Mouse (Mus musculus) heart, embryonic 12.5 days (tissue): Measurements from ENCODE around the gene Txndc8. TPM values are rescaled to one million over a fixed set of nuclear protein-coding genes. Genes with fewer than 3 reads are reported as not detected.

Experiments used
- ATAC-seq: fragments of 200-750 bp; cut with Nextera tagmentation; 2 replicates; pipeline ENCODE4 v1.8.0; 2017; ENCODE audit warnings: moderate TSS enrichment, moderate library complexity; ENCODE audit not compliant: insufficient number of reproducible peaks, low FRiP score
- H3K27ac ChIP-seq: fragments of 300-500 bp; sonication (generic); 2 replicates; pipeline ENCODE4 v1.5.1; 2016; ENCODE audit warnings: mild to moderate bottlenecking, moderate library complexity; ENCODE audit not compliant: poor library complexity, severe bottlenecking
- H3K27me3 ChIP-seq: fragments of 300-500 bp; sonication (generic); replicated peaks from 2 replicates; pipeline ENCODE4 v1.6.1; 2016; ENCODE audit warnings: mild to moderate bottlenecking, moderate library complexity
- H3K36me3 ChIP-seq: fragments of 300-500 bp; sonication (generic); 2 replicates; pipeline ENCODE4 v1.6.1; 2016; ENCODE audit warnings: mild to moderate bottlenecking, moderate library complexity
- H3K4me1 ChIP-seq: fragments of 300-500 bp; sonication (generic); replicated peaks from 2 replicates; pipeline ENCODE4 v1.6.1; 2016; ENCODE audit warnings: mild to moderate bottlenecking
- H3K4me2 ChIP-seq: fragments of 300-500 bp; sonication (generic); 2 replicates; pipeline ENCODE4 v1.6.1; 2016; ENCODE audit warnings: mild to moderate bottlenecking, moderate library complexity
- H3K4me3 ChIP-seq: fragments of 300-500 bp; sonication (generic); 2 replicates; pipeline ENCODE4 v1.5.1; 2016; ENCODE audit warnings: mild to moderate bottlenecking
- H3K9ac ChIP-seq: fragments of 300-500 bp; sonication (generic); 2 replicates; pipeline ENCODE4 v1.6.1; 2016; ENCODE audit warnings: mild to moderate bottlenecking, moderate library complexity
- H3K9me3 ChIP-seq: fragments of 300-500 bp; sonication (generic); replicated peaks from 2 replicates; pipeline ENCODE4 v1.6.1; 2016; ENCODE audit warnings: mild to moderate bottlenecking, moderate library complexity
- WGBS: fragments of 180-500 bp; shearing (Covaris S2); methylation state at CpG from one replicate; pipeline ENCODE4 v1.1.7; 2016; 5-methylcytosine and 5-hydroxymethylcytosine counted together
- polyA plus RNA-seq: library from polyadenylated mRNA; unstranded; fragments of >200 nt; fragmentation: Nextera tagmentation; extraction: Ambion mirVana; gene quantifications from 2 replicates; pipeline ENCODE4 v1.2.1, GENCODE M21; 2016

Txndc8 gene
- polyA plus RNA-seq, 1 experiment from 2014 or later, result not detected

DNA sequence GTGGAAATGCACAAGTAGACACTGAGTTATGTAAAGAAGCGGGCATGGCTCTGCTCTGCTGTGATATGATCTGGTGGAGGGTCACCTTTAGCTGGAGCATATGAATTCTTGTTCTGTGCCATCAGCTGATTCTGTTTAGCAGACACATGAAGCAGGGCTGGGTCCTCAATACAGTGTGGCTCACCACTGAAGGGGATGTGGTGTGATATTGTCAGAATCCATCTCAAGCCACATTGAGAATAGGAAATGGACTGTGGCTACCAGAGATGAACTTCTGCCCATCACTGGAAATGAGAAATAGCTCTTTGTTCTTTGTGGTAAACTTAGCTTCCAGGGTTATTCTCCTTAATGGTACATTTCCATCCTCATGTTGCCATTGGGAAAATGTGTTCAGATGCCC is 17.5 kb downstream of the Txndc8 start:
- no peak for ATAC-seq
- no peak overlapping the region for H3K4me2 ChIP-seq
- WGBS, result 77% methylated on average over 1 of the region's 1 CpGs

DNA sequence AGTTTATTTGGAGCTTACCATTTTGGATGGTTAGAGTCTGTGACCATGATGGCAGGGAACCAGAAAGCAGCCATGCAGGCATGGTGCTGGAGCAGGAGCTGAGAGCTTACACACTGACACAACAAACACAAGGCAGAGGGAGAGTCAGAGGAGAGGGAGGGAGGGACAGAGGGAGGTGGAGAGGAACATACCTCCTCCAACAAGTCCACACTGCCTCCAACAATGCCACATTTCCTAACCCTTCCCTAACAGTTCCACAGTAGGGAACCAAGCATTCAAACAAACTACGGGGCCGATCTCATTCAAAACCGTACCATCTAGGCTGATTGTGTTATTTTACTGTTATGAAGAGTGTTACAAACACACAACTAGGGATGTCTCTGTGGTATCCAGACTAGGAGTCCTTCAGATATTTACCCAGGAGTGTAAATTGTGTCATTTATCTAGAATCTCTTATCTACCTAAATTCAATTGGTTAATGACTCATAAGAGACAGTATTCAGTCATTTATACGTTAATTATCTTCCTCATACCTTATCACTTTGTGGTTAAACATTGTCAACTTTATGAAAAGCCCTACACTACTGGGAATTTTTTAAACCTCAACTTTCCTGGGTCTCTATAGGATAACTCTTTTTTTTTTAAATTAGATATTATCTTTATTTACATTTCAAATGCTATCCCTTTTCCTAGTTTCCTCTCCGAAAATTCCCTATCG is 34.4 kb downstream of the Txndc8 start:
- Histone ChIP-seq H3K27ac (no peak overlapping the region), H3K4me3 (no peak overlapping the region), H3K36me3 (no peaks in the 10 kb centered on the region), H3K9ac (no peak overlapping the region), H3K27me3 (no peaks in the 10 kb centered on the region), H3K4me1 (no peaks in the 10 kb centered on the region), H3K4me2 (no peak overlapping the region), H3K9me3 (0 out of 2 replicates have a peak, but pooled peaks cover 6% of the 10 kb centered on the region)
- 90% methylated on average over 6 of the region's 6 CpGs for WGBS
- ATAC-seq, result no peak

More for the DNA sequence above, 17.5 kb downstream of the Txndc8 start:
- Histone ChIP-seq H3K9ac (no peak overlapping the region), H3K4me3 (no peak overlapping the region), H3K36me3 (no peaks in the 10 kb centered on the region), H3K27ac (no peak overlapping the region), H3K9me3 (no peaks in the 10 kb centered on the region), H3K27me3 (no peaks in the 10 kb centered on the region), H3K4me1 (no peaks in the 10 kb centered on the region)

DNA sequence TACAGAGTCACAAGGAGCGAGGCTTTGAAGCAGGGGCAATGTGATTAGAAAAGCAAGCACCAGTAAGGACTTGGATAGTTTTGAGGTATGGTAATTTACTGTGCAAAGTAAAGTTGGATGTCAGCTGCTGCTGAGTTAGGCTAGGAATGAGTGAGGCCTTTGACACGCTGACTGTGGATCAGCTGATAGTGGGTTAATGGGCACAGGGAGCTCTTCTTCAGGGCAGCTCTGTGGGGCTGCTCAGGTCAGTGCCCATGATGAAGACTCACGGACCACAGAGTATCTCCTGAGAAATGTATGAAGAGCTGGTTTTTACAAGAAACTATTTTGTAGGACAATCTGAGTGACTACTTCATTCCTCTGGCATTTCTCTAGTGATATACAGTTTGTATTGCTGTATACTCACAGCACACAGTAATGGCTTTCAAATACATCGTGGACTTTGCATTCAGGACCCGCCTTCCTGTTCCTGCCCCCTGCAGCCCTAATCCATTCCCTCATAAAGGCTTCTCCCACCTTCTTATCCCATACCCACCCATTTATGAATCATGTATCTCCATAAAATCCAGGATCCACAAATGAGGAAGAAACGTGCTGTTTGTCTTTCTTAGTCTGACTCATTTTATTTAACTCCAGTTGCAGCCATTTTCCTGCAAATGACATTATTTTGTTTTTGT is 35.2 kb downstream of the Txndc8 start:
- Histone ChIP-seq H3K4me2 (no peak overlapping the region), H3K27ac (no peak overlapping the region), H3K27me3 (no peaks in the 10 kb centered on the region), H3K4me3 (no peak overlapping the region), H3K9me3 (no peaks in the 10 kb centered on the region), H3K36me3 (no peaks in the 10 kb centered on the region), H3K4me1 (no peaks in the 10 kb centered on the region), H3K9ac (no peak overlapping the region)
- 71% methylated on average over 6 of the region's 6 CpGs for WGBS
- ATAC-seq, result no peak

DNA sequence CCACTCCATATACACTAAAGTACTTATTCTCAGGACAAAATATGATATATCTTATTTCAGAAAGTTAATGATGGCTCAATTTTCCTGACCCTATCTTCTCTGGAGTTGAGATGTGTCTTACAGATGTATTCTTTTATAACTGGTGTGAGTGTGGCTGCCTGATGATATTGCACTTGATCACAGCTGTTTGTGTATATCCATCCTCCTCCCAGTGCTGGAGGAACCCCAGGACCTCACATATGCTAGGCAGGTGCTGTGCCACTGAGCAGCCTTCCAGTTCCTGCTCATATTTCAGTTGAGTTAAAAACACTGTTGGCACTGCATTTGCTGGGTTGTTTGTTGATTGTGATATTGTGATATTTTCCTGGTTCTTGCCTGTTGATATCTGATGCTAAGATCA is 38.6 kb downstream of the Txndc8 start:
- Histone ChIP-seq H3K36me3 (no peaks in the 10 kb centered on the region), H3K4me3 (no peak overlapping the region), H3K9ac (no peak overlapping the region), H3K27ac (no peak overlapping the region), H3K27me3 (no peaks in the 10 kb centered on the region), H3K4me2 (no peak overlapping the region), H3K4me1 (no peaks in the 10 kb centered on the region), H3K9me3 (no peaks in the 10 kb centered on the region)
- no peak for ATAC-seq

DNA sequence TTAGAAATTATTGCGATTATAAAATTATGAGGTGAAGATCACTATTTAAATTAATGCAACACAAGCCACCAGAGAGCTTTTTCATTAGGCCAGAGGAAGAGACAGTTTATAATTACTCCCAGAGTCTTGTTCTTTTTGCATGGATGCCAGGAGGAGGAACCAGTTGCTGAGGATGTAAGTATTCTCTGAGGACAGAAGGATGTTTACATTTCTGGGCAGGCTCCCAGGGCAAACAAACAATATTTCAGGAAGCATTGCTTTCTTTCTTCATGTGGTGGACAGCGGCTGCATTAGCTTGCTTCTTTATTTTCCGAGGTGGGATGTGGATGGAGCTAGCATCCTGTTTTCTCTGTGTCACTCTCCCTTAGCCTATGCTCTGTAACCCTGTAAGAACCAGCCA is 41.7 kb downstream of the Txndc8 start:
- no peak overlapping the region for H3K9ac ChIP-seq
- no peaks in the 10 kb centered on the region for H3K27me3 ChIP-seq
- no peaks in the 10 kb centered on the region for H3K4me1 ChIP-seq
- H3K27ac ChIP-seq, result no peak overlapping the region
- H3K9me3 ChIP-seq, result no peaks in the 10 kb centered on the region
- no peak overlapping the region for H3K4me2 ChIP-seq
- no peak overlapping the region for H3K4me3 ChIP-seq
- H3K36me3 ChIP-seq, result no peaks in the 10 kb centered on the region
- ATAC-seq, result no peak
- WGBS, result 66% methylated on average over 3 of the region's 3 CpGs

DNA sequence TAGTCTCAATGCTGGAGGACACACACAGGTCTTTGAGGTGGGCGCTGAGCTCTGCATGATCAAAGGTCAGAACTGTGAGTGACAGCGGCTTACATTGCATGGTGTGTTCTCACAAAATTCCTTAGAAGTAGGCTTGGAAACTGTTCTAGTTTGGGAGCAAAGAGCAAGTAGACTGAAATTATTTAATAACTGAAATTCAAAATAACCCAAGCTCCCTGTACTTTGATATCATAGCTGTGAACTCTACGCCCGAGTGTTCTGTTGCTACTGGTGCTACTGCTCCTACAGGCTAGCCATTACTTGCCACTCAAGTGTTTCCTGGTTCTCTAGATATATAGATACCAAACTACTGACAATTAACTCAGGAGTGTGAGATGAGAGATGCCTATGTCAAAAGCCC is 43.4 kb downstream of the Txndc8 start:
- Histone ChIP-seq H3K27me3 (no peaks in the 10 kb centered on the region), H3K4me1 (no peaks in the 10 kb centered on the region), H3K9me3 (no peaks in the 10 kb centered on the region), H3K9ac (no peak overlapping the region), H3K36me3 (no peaks in the 10 kb centered on the region), H3K4me3 (no peak overlapping the region), H3K27ac (no peak overlapping the region), H3K4me2 (no peak overlapping the region)
- ATAC-seq, result no peak
- WGBS, result 91% methylated on average over 4 of the region's 4 CpGs

DNA sequence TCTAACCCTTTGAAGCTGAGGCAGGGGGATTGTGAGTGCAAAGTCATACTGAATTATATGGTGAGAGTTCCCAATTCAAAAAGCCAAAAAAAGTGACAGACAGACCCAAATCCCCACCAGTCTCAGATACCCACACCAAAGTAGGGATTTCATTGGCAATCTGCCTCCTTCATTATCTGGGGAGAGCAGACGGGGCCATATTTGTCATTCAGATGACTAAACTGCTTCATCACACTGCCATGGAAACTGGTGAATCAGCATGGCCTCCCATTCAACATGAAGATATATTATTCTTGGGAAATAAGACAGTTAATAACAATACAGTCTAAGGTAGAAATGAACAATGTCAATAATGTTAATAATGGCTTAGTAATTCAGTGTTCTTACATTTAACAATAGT is 44.8 kb downstream of the Txndc8 start:
- H3K4me2 ChIP-seq, result no peak overlapping the region
- H3K36me3 ChIP-seq, result no peaks in the 10 kb centered on the region
- no peak for ATAC-seq
- 46% methylated on average over 1 of the region's 1 CpGs for WGBS
- no peak overlapping the region for H3K9ac ChIP-seq
- no peaks in the 10 kb centered on the region for H3K9me3 ChIP-seq
- no peaks in the 10 kb centered on the region for H3K27me3 ChIP-seq
- H3K27ac ChIP-seq, result no peak overlapping the region
- H3K4me3 ChIP-seq, result no peak overlapping the region
- no peaks in the 10 kb centered on the region for H3K4me1 ChIP-seq

DNA sequence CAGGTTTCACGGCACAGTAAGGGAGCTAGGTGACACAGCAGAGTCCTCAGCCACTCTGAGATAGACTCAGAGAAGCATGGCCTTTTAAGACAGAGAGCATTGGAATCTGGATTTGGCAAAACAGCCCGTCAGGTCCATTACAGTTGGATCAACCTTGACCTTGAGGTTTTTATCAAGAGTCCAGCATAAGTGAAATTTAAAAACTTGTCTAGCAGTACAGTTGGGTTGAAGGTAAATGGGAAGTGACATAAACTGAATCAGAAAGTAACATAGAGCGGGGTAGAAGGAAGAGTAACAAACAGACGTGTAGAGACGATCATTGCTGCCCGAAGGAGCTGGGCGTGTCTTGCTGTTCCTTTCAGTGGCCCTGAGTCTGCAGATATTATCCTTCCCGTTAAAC is 49.9 kb downstream of the Txndc8 start:
- no peak overlapping the region for H3K27ac ChIP-seq
- H3K9me3 ChIP-seq, result no peaks in the 10 kb centered on the region
- H3K36me3 ChIP-seq, result no peaks in the 10 kb centered on the region
- no peaks in the 10 kb centered on the region for H3K27me3 ChIP-seq
- H3K4me2 ChIP-seq, result no peak overlapping the region
- H3K4me1 ChIP-seq, result peaks cover 26% of the 10 kb centered on the region
- 87% methylated on average over 8 of the region's 8 CpGs for WGBS
- no peak overlapping the region for H3K9ac ChIP-seq
- no peak for ATAC-seq
- H3K4me3 ChIP-seq, result no peak overlapping the region

DNA sequence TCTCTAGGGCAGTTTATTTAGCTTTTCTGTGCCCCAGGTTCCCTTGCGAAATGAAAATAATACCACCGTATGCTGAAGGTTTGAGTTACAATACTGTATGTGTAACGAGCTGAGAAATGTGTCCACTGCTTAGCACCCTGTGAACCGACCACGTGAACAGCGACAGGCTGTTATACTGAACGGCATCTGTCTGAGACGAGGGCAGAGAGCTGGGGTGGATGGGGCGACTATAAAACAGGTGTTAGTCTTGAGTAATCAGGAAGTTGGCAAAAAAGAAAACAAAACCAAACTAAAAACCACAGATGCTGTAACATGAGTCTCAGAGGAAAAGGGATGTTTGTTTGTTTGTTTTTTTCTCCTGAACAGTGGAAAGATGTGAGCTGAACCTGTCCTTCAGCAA is 50.8 kb downstream of the Txndc8 start:
- no peak overlapping the region for H3K4me2 ChIP-seq
- H3K27ac ChIP-seq, result no peak overlapping the region
- H3K27me3 ChIP-seq, result no peaks in the 10 kb centered on the region
- H3K4me3 ChIP-seq, result no peak overlapping the region
- H3K9me3 ChIP-seq, result no peaks in the 10 kb centered on the region
- 79% methylated on average over 9 of the region's 9 CpGs for WGBS
- ATAC-seq, result no peak
- peaks cover 31% of the 10 kb centered on the region for H3K4me1 ChIP-seq
- H3K36me3 ChIP-seq, result no peaks in the 10 kb centered on the region
- no peak overlapping the region for H3K9ac ChIP-seq

DNA sequence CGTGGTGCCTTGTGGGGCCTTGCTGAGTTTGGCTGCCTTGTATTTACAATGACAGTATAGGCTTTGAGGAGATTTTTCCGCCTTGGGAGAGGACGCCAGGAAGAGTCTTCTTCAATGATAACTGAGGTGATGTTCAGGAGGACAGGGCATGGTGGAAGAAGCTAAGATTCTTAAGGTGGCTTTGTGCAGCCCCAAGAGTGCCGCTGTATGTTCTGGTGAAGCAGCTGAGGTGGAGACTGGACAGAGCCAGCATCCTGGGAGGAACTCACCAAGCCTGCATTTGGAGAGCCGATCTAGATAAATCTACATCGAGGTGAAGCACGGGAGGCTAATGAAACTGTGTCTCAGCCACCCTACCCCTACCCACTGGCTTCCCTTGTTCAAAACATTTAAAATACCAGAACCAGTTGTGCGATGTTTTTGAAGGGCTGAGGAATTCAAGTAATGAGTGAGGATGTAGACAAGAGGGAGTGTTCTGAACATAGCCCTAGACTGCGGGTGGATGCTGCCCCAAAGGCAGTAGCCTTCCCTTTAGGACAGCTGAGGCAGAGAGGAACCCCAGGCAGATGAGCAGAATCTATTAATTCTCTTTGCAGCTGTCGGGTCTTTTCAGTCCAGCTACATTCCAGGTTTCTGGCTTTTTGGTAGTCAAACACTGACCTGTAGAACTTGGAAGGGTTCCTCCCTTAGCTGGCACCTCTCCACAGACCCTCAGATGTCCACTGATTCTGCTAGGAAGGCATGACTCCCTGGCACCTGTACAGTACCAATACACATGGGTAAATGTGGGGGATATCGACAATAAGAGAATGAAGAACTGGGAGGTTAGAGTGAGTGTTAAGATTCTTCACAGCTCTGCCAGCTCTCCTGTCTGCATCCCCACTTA is 51.5 kb downstream of the Txndc8 start:
- Histone ChIP-seq H3K9me3 (no peaks in the 10 kb centered on the region), H3K27me3 (no peaks in the 10 kb centered on the region), H3K27ac (peak overlapping the region; percentile 95), H3K36me3 (no peaks in the 10 kb centered on the region), H3K4me2 (peak overlapping the region; percentile 73), H3K9ac (peak overlapping the region; percentile 70; the same call in 1 of the 2 replicates), H3K4me1 (peaks cover 31% of the 10 kb centered on the region), H3K4me3 (peak overlapping the region; percentile 92)
- WGBS, result 36% methylated on average over 11 of the region's 11 CpGs
- ATAC-seq, result no peak
